In genomic region chrX:104669850-104670756, GRCm38 (mm10) we compare ENCODE assay signal across 8 mouse cellular contexts. TPM values are rescaled to one million over a fixed set of nuclear protein-coding genes. Genes with fewer than 3 reads are reported as not detected.
A peak's percentile ranks its signal among the peaks of the same experiment; 100 is the strongest.
DNase-seq lines count a peak whose midpoint lies in the region; ATAC-seq and TF ChIP-seq lines count a peak whose summit lies in the region.

No protein-coding gene starts in this region.

- 0 out of 2 replicates have a peak, but pooled peaks have one; percentile 8 for ATAC-seq in kidney, postnatal 0 days (replicated peaks; ENCODE audit: low FRiP score, low read depth)
- peak; percentile 78 for ATAC-seq in hindbrain, embryonic 16.5 days

- H3K27me3 ChIP-seq in kidney, postnatal 0 days (ENCODE audit: insufficient read depth, low read length), result no peaks in the 10 kb centered on the region
- H3K27me3 ChIP-seq in embryonic facial prominence, embryonic 10.5 days (replicated peaks; ENCODE audit: low read depth, poor library complexity, severe bottlenecking), result peaks cover 63% of the 10 kb centered on the region
- H3K27me3 ChIP-seq in hindbrain, embryonic 16.5 days (replicated peaks; ENCODE audit: control insufficient read depth, insufficient read depth, low read length), result peaks cover 2% of the 10 kb centered on the region
- peaks cover 13% of the 10 kb centered on the region for H3K27me3 ChIP-seq in megakaryocyte, embryonic 14.5 days (replicated peaks)

- H3K27ac ChIP-seq in kidney, postnatal 0 days, result 0 out of 2 replicates have a peak overlapping the region, but pooled peaks have one; percentile 8
- peak overlapping the region; percentile 87 for H3K27ac ChIP-seq in embryonic facial prominence, embryonic 10.5 days (replicated peaks)
- H3K27ac ChIP-seq in hindbrain, embryonic 16.5 days (ENCODE audit: low read depth, low read length), result peak overlapping the region; percentile 64

- H3K9ac ChIP-seq in kidney, postnatal 0 days (ENCODE audit: low read depth, low read length), result peak overlapping the region; percentile 62
- peak overlapping the region; percentile 64 for H3K9ac ChIP-seq in hindbrain, embryonic 16.5 days (ENCODE audit: low read depth, low read length)

- no peak for TF ChIP-seq CTCF in kidney, postnatal 0 days (IDR thresholded peaks at IDR 0.05; ENCODE audit: low read depth)

- H3K4me3 ChIP-seq in kidney, postnatal 0 days (replicated peaks; ENCODE audit: low read depth, low read length), result peak overlapping the region; percentile 52
- H3K4me3 ChIP-seq in embryonic facial prominence, embryonic 10.5 days, result peak overlapping the region; percentile 62
- H3K4me3 ChIP-seq in hindbrain, embryonic 16.5 days (ENCODE audit: low read length), result peak overlapping the region; percentile 52
- peak overlapping the region; percentile 91 for H3K4me3 ChIP-seq in megakaryocyte, embryonic 14.5 days (replicated peaks)

- H3K36me3 ChIP-seq in kidney, postnatal 0 days (ENCODE audit: insufficient read depth, low read length), result no peaks in the 10 kb centered on the region
- H3K36me3 ChIP-seq in embryonic facial prominence, embryonic 10.5 days (replicated peaks), result no peaks in the 10 kb centered on the region
- no peaks in the 10 kb centered on the region for H3K36me3 ChIP-seq in hindbrain, embryonic 16.5 days (ENCODE audit: control insufficient read depth, insufficient read depth, low read length)
- no peaks in the 10 kb centered on the region for H3K36me3 ChIP-seq in megakaryocyte, embryonic 14.5 days (replicated peaks; ENCODE audit: low read length)

- H3K4me2 ChIP-seq in kidney, postnatal 0 days (ENCODE audit: low read length), result peak overlapping the region; percentile 64
- H3K4me2 ChIP-seq in hindbrain, embryonic 16.5 days (ENCODE audit: low read length), result peak overlapping the region; percentile 59

- no peaks in the 10 kb centered on the region for H3K9me3 ChIP-seq in kidney, postnatal 0 days (replicated peaks; ENCODE audit: low read length)
- no peaks in the 10 kb centered on the region; the same call in 1 of the 2 replicates for H3K9me3 ChIP-seq in embryonic facial prominence, embryonic 10.5 days
- H3K9me3 ChIP-seq in hindbrain, embryonic 16.5 days (ENCODE audit: control insufficient read depth, low read length), result no peaks in the 10 kb centered on the region
- H3K9me3 ChIP-seq in megakaryocyte, embryonic 14.5 days, result no peaks in the 10 kb centered on the region

- no peaks in the 10 kb centered on the region for H3K4me1 ChIP-seq in kidney, postnatal 0 days (replicated peaks; ENCODE audit: insufficient read depth, low read length)
- no peaks in the 10 kb centered on the region for H3K4me1 ChIP-seq in embryonic facial prominence, embryonic 10.5 days
- no peaks in the 10 kb centered on the region for H3K4me1 ChIP-seq in hindbrain, embryonic 16.5 days (ENCODE audit: control insufficient read depth, insufficient read depth, low read depth, low read length)
- H3K4me1 ChIP-seq in megakaryocyte, embryonic 14.5 days, result peaks cover 14% of the 10 kb centered on the region

- no peak for DNase-seq in kidney, postnatal 0 days (ENCODE audit: low spot score)
- DNase-seq in kidney, adult 18-20 months, result no peak
- DNase-seq in embryonic facial prominence, embryonic 10.5 days (ENCODE audit: low spot score), result no peak
- DNase-seq in right cerebral cortex, postnatal 14 days, result no peak
- DNase-seq in yolk sac, embryonic 10.5 days (ENCODE audit: low spot score), result no peak
- DNase-seq in adrenal gland, adult 2 months, result no peak

- 30% methylated on average over 17 of the region's 19 CpGs for WGBS in kidney, postnatal 0 days
- 30% methylated on average over 19 of the region's 19 CpGs for WGBS in embryonic facial prominence, embryonic 10.5 days
- 23% methylated on average over 17 of the region's 19 CpGs for WGBS in hindbrain, embryonic 16.5 days

RNA-seq across cellular contexts. Expression of gene Zdhhc15, which starts 0.8 kb away (rescaled TPM):
- 6.2 and 6.5 TPM in 2 replicates for polyA plus RNA-seq in kidney, postnatal 0 days (2015; fragmentation: Nextera tagmentation; extraction: Ambion mirVana)
- 11.6 and 12.0 TPM in 2 replicates for polyA plus RNA-seq in embryonic facial prominence, embryonic 10.5 days (2016; fragmentation: Nextera tagmentation; extraction: Ambion mirVana)
- polyA plus RNA-seq in hindbrain, embryonic 16.5 days (2015; fragmentation: Nextera tagmentation; extraction: Ambion mirVana), result 3.7 and 4.8 TPM in 2 replicates
- 0.22 and 0.97 TPM in 2 replicates for polyA plus RNA-seq in megakaryocyte, embryonic 14.5 days (2012; ENCODE audit: insufficient read depth, low replicate concordance)
- 1 to 10 TPM; 1.5 to 1.6 TPM for total RNA-seq in adrenal gland, adult 2 months (2021)
- 0.16 and 0.23 TPM in 2 replicates for polyA plus RNA-seq in adrenal gland, adult 2 months (2012; rRNA removed)

Comparison
In these comparisons a context has a peak if more than half of its experiments do, and no peak if none do; other contexts are left out.
1. H3K27ac ChIP-seq: peak in every context shown above with its lines; median percentile 87 in embryonic facial prominence, embryonic 10.5 days; 64 in hindbrain, embryonic 16.5 days; 8 in kidney, postnatal 0 days.